Mouse (Mus musculus) lung, postnatal 4 days (tissue): ENCODE measurements around the gene Mtnr1a.
A peak's percentile ranks its signal among the peaks of the same experiment; 100 is the strongest.
"Not testable (repeated sequence)": the region's sequence is repeated elsewhere in the genome, so short reads cannot be mapped to it uniquely, and the experiment has no call there.

ENCODE experiments used
- DNase-seq, 2 experiments: peaks; one replicate each; pipeline ENCODE4 v3.0.0; 2021

The Mtnr1a gene

GRCm38 (mm10) chr8:45068759-45069386 lies at the start of gene Mtnr1a:
Gene Mtnr1a (plus strand): TSS chr8:45069137.
- peak; percentile 82 to 89 for DNase-seq

GRCm38 (mm10) chr8:45019241-45019640 lies 49.7 kb upstream of the Mtnr1a start:
- no peak for DNase-seq

GRCm38 (mm10) chr8:45021171-45021570 lies 47.8 kb upstream of the Mtnr1a start:
- DNase-seq: no peak

- no peak for DNase-seq
These were observed 46.8 kb upstream of the Mtnr1a start for GRCm38 (mm10) chr8:45021911-45022665.

GRCm38 (mm10) chr8:45028081-45028497 lies 40.8 kb upstream of the Mtnr1a start:
- no peak for DNase-seq

GRCm38 (mm10) chr8:45038350-45038749 lies 30.6 kb upstream of the Mtnr1a start:
- DNase-seq: no peak

- DNase-seq: no peak
These were observed 24.8 kb upstream of the Mtnr1a start for GRCm38 (mm10) chr8:45044160-45044559.

- DNase-seq: no peak
These were observed 18.5 kb upstream of the Mtnr1a start for GRCm38 (mm10) chr8:45050451-45050850.

- no peak for DNase-seq
These were observed 17.7 kb upstream of the Mtnr1a start for GRCm38 (mm10) chr8:45051236-45051635.

GRCm38 (mm10) chr8:45052205-45052604 lies 16.7 kb upstream of the Mtnr1a start:
- DNase-seq: no peak

GRCm38 (mm10) chr8:45052618-45053017 lies 16.3 kb upstream of the Mtnr1a start:
- no peak for DNase-seq

- DNase-seq: no peak
These were observed 13.4 kb upstream of the Mtnr1a start for GRCm38 (mm10) chr8:45055500-45055899.

- no peak for DNase-seq
These were observed 12.1 kb upstream of the Mtnr1a start for GRCm38 (mm10) chr8:45056810-45057209.

- DNase-seq: no peak
These were observed 8.9 kb upstream of the Mtnr1a start for GRCm38 (mm10) chr8:45060083-45060482.

GRCm38 (mm10) chr8:45062311-45062710 lies 6.6 kb upstream of the Mtnr1a start:
- DNase-seq: no peak

GRCm38 (mm10) chr8:45062982-45063924 lies 5.7 kb upstream of the Mtnr1a start:
- peak; percentile 54 to 77 for DNase-seq

- peak in 1 of 2 experiments; percentile 33 for DNase-seq
These were observed 4.6 kb upstream of the Mtnr1a start for GRCm38 (mm10) chr8:45064197-45064869.

GRCm38 (mm10) chr8:45065391-45065790 lies 3.5 kb upstream of the Mtnr1a start:
- DNase-seq: not testable (repeated sequence)

GRCm38 (mm10) chr8:45070949-45071348 lies 2.0 kb downstream of the Mtnr1a start:
- DNase-seq: no peak

GRCm38 (mm10) chr8:45080850-45081249 lies 11.9 kb downstream of the Mtnr1a start:
- DNase-seq: no peak

GRCm38 (mm10) chr8:45093599-45093998 lies 24.7 kb downstream of the Mtnr1a start:
- DNase-seq: no peak

GRCm38 (mm10) chr8:45109371-45110063 lies 40.6 kb downstream of the Mtnr1a start:
- DNase-seq: no peak
